Mouse (Mus musculus) liver, adult 2 months (tissue): ENCODE data around the gene Nr2e1.

Experiments used
- CTCF ChIP-seq: fragments of 200-500 bp; IDR thresholded peaks from 2 replicates; pipeline ENCODE4 v1.5.1; 2011; ENCODE audit warnings: low read depth, low read length, control low read depth
- POLR2A ChIP-seq: fragments of 200-500 bp; IDR thresholded peaks from 2 replicates; pipeline ENCODE4 v1.6.1; 2011; ENCODE audit warnings: low read length, control low read depth; ENCODE audit not compliant: insufficient read depth; ENCODE audit errors: extremely low read depth

GRCm38 (mm10) chr10:42578698-42579474, 4.5 kb downstream of the Nr2e1 start:
- no peak for TF ChIP-seq CTCF
- TF ChIP-seq POLR2A, result no peak
